Mouse (Mus musculus): ENCODE measurements around the gene Susd1. TPM values are rescaled to one million over a fixed set of nuclear protein-coding genes. Genes with fewer than 3 reads are reported as not detected.

Gene Susd1
- polyA plus RNA-seq, 1 experiment from 2014 or later: 9.9 TPM

GRCm38 (mm10) chr4:59400931-59401330 lies 37.5 kb downstream of the Susd1 start:
- Histone ChIP-seq H3K4me1 (ENCODE audit: control insufficient read depth, insufficient read depth, low read length) (no peaks in the 10 kb centered on the region), H3K9ac (replicated peaks; ENCODE audit: low read depth, low read length) (no peak overlapping the region), H3K36me3 (ENCODE audit: control insufficient read depth, insufficient read depth, low read length) (no peaks in the 10 kb centered on the region), H3K27me3 (ENCODE audit: control insufficient read depth, insufficient read depth, low read length) (no peaks in the 10 kb centered on the region), H3K9me3 (ENCODE audit: control insufficient read depth, low read depth, low read length) (no peaks in the 10 kb centered on the region), H3K4me2 (replicated peaks; ENCODE audit: low read depth, low read length) (no peak overlapping the region), H3K27ac (ENCODE audit: low read length) (no peak overlapping the region), H3K4me3 (ENCODE audit: low read depth, low read length) (no peak overlapping the region)
- ATAC-seq (ENCODE audit: insufficient number of reproducible peaks, insufficient read depth, low FRiP score, low read depth): no peak
- WGBS: 88% methylated on average over 10 of the region's 10 CpGs

GRCm38 (mm10) chr4:59399343-59399742 lies 39.1 kb downstream of the Susd1 start:
- H3K9me3 ChIP-seq (ENCODE audit: control insufficient read depth, low read depth, low read length): no peaks in the 10 kb centered on the region
- H3K4me2 ChIP-seq (replicated peaks; ENCODE audit: low read depth, low read length): no peak overlapping the region
- H3K27ac ChIP-seq (ENCODE audit: low read length): no peak overlapping the region
- no peaks in the 10 kb centered on the region for H3K4me1 ChIP-seq (ENCODE audit: control insufficient read depth, insufficient read depth, low read length)
- H3K9ac ChIP-seq (replicated peaks; ENCODE audit: low read depth, low read length): no peak overlapping the region
- ATAC-seq (ENCODE audit: insufficient number of reproducible peaks, insufficient read depth, low FRiP score, low read depth): no peak
- no peaks in the 10 kb centered on the region for H3K27me3 ChIP-seq (ENCODE audit: control insufficient read depth, insufficient read depth, low read length)
- 70% methylated on average over 4 of the region's 4 CpGs for WGBS
- no peaks in the 10 kb centered on the region for H3K36me3 ChIP-seq (ENCODE audit: control insufficient read depth, insufficient read depth, low read length)
- H3K4me3 ChIP-seq (ENCODE audit: low read depth, low read length): no peak overlapping the region

- Histone ChIP-seq H3K36me3 (ENCODE audit: control insufficient read depth, insufficient read depth, low read length) (no peaks in the 10 kb centered on the region), H3K4me3 (ENCODE audit: low read depth, low read length) (no peak overlapping the region), H3K9ac (replicated peaks; ENCODE audit: low read depth, low read length) (no peak overlapping the region), H3K9me3 (ENCODE audit: control insufficient read depth, low read depth, low read length) (no peaks in the 10 kb centered on the region), H3K27me3 (ENCODE audit: control insufficient read depth, insufficient read depth, low read length) (no peaks in the 10 kb centered on the region), H3K27ac (ENCODE audit: low read length) (no peak overlapping the region), H3K4me1 (ENCODE audit: control insufficient read depth, insufficient read depth, low read length) (no peaks in the 10 kb centered on the region), H3K4me2 (replicated peaks; ENCODE audit: low read depth, low read length) (no peak overlapping the region)
- ATAC-seq (ENCODE audit: insufficient number of reproducible peaks, insufficient read depth, low FRiP score, low read depth): no peak
- WGBS: 90% methylated on average over 2 of the region's 2 CpGs
Observed at GRCm38 (mm10) chr4:59395528-59395927, 42.9 kb downstream of the Susd1 start.

GRCm38 (mm10) chr4:59394155-59394554 lies 44.3 kb downstream of the Susd1 start:
- Histone ChIP-seq H3K4me1 (ENCODE audit: control insufficient read depth, insufficient read depth, low read length) (no peaks in the 10 kb centered on the region), H3K4me2 (replicated peaks; ENCODE audit: low read depth, low read length) (no peak overlapping the region), H3K9me3 (ENCODE audit: control insufficient read depth, low read depth, low read length) (no peaks in the 10 kb centered on the region), H3K4me3 (ENCODE audit: low read depth, low read length) (no peak overlapping the region), H3K9ac (replicated peaks; ENCODE audit: low read depth, low read length) (no peak overlapping the region), H3K27me3 (ENCODE audit: control insufficient read depth, insufficient read depth, low read length) (no peaks in the 10 kb centered on the region), H3K36me3 (ENCODE audit: control insufficient read depth, insufficient read depth, low read length) (no peaks in the 10 kb centered on the region), H3K27ac (ENCODE audit: low read length) (no peak overlapping the region)
- ATAC-seq (ENCODE audit: insufficient number of reproducible peaks, insufficient read depth, low FRiP score, low read depth): no peak
- WGBS: 95% methylated on average over 2 of the region's 2 CpGs

GRCm38 (mm10) chr4:59388447-59389030 lies 49.9 kb downstream of the Susd1 start:
- no peaks in the 10 kb centered on the region for H3K36me3 ChIP-seq (ENCODE audit: control insufficient read depth, insufficient read depth, low read length)
- H3K9ac ChIP-seq (replicated peaks; ENCODE audit: low read depth, low read length): no peak overlapping the region
- WGBS: 30% methylated on average over 13 of the region's 13 CpGs
- H3K4me1 ChIP-seq (ENCODE audit: control insufficient read depth, insufficient read depth, low read length): peaks cover 16% of the 10 kb centered on the region
- no peak for ATAC-seq (ENCODE audit: insufficient number of reproducible peaks, insufficient read depth, low FRiP score, low read depth)
- H3K9me3 ChIP-seq (ENCODE audit: control insufficient read depth, low read depth, low read length): no peaks in the 10 kb centered on the region
- H3K4me2 ChIP-seq (replicated peaks; ENCODE audit: low read depth, low read length): peak overlapping the region; percentile 22; the same call in 1 of the 2 replicates
- H3K27me3 ChIP-seq (ENCODE audit: control insufficient read depth, insufficient read depth, low read length): no peaks in the 10 kb centered on the region
- no peak overlapping the region; the same call in 1 of the 2 replicates for H3K27ac ChIP-seq (ENCODE audit: low read length)
- H3K4me3 ChIP-seq (ENCODE audit: low read depth, low read length): no peak overlapping the region

- no peaks in the 10 kb centered on the region for H3K9me3 ChIP-seq (ENCODE audit: control insufficient read depth, low read depth, low read length)
- peak; percentile 65 for ATAC-seq (ENCODE audit: insufficient number of reproducible peaks, insufficient read depth, low FRiP score, low read depth)
- 35% methylated on average over 13 of the region's 13 CpGs for WGBS
Observed at GRCm38 (mm10) chr4:59387387-59388210, 50.8 kb downstream of the Susd1 start.

GRCm38 (mm10) chr4:59385254-59385895 lies 53.1 kb downstream of the Susd1 start:
- Histone ChIP-seq H3K9ac (replicated peaks; ENCODE audit: low read depth, low read length) (no peak overlapping the region), H3K9me3 (ENCODE audit: control insufficient read depth, low read depth, low read length) (no peaks in the 10 kb centered on the region), H3K36me3 (ENCODE audit: control insufficient read depth, insufficient read depth, low read length) (no peaks in the 10 kb centered on the region), H3K4me1 (ENCODE audit: control insufficient read depth, insufficient read depth, low read length) (peaks cover 16% of the 10 kb centered on the region), H3K4me2 (replicated peaks; ENCODE audit: low read depth, low read length) (no peak overlapping the region), H3K27me3 (ENCODE audit: control insufficient read depth, insufficient read depth, low read length) (no peaks in the 10 kb centered on the region), H3K27ac (ENCODE audit: low read length) (no peak overlapping the region), H3K4me3 (ENCODE audit: low read depth, low read length) (no peak overlapping the region)
- ATAC-seq (ENCODE audit: insufficient number of reproducible peaks, insufficient read depth, low FRiP score, low read depth): no peak
- 88% methylated on average over 10 of the region's 10 CpGs for WGBS

More at GRCm38 (mm10) chr4:59387387-59388210, 50.8 kb downstream of the Susd1 start:
- H3K27ac ChIP-seq (ENCODE audit: low read length): peak overlapping the region; percentile 33; the same call in 1 of the 2 replicates
- H3K4me3 ChIP-seq (ENCODE audit: low read depth, low read length): no peak overlapping the region
- H3K4me1 ChIP-seq (ENCODE audit: control insufficient read depth, insufficient read depth, low read length): peaks cover 16% of the 10 kb centered on the region
- no peaks in the 10 kb centered on the region for H3K27me3 ChIP-seq (ENCODE audit: control insufficient read depth, insufficient read depth, low read length)
- H3K36me3 ChIP-seq (ENCODE audit: control insufficient read depth, insufficient read depth, low read length): no peaks in the 10 kb centered on the region
- peak overlapping the region; percentile 22 for H3K4me2 ChIP-seq (replicated peaks; ENCODE audit: low read depth, low read length)
- H3K9ac ChIP-seq (replicated peaks; ENCODE audit: low read depth, low read length): no peak overlapping the region

- Histone ChIP-seq H3K4me3 (ENCODE audit: low read depth, low read length) (no peak overlapping the region), H3K9me3 (ENCODE audit: control insufficient read depth, low read depth, low read length) (no peaks in the 10 kb centered on the region), H3K27me3 (ENCODE audit: control insufficient read depth, insufficient read depth, low read length) (no peaks in the 10 kb centered on the region), H3K4me2 (replicated peaks; ENCODE audit: low read depth, low read length) (no peak overlapping the region), H3K27ac (ENCODE audit: low read length) (no peak overlapping the region), H3K9ac (replicated peaks; ENCODE audit: low read depth, low read length) (no peak overlapping the region), H3K4me1 (ENCODE audit: control insufficient read depth, insufficient read depth, low read length) (peaks cover 13% of the 10 kb centered on the region), H3K36me3 (ENCODE audit: control insufficient read depth, insufficient read depth, low read length) (no peaks in the 10 kb centered on the region)
- 76% methylated on average over 3 of the region's 3 CpGs for WGBS
- ATAC-seq (ENCODE audit: insufficient number of reproducible peaks, insufficient read depth, low FRiP score, low read depth): no peak
Observed at GRCm38 (mm10) chr4:59383791-59384190, 54.6 kb downstream of the Susd1 start.

Data from stomach, embryonic 14.5 days (tissue).